Mouse (Mus musculus) MN1 (cell line): ENCODE measurements around the gene Ccdc51.

ENCODE experiments used
- DNase-seq: peaks from one replicate; pipeline ENCODE4 v3.0.0-alpha.2; 2016; ENCODE audit warnings: low spot score

The Ccdc51 gene

GRCm38 (mm10) chr9:109082124-109082800 lies at the start of gene Ccdc51, which contains the start of gene Tma7:
Gene Ccdc51 (plus strand): TSS chr9:109082493.
Gene Tma7 (minus strand): TSS chr9:109082587.
- DNase-seq = peak; percentile 88

- peak; percentile 75 for DNase-seq
Measured at GRCm38 (mm10) chr9:109038086-109038895, 44.0 kb upstream of the Ccdc51 start, which contains the start of gene Shisa5. Gene Shisa5 (plus strand): TSS chr9:109038565.

GRCm38 (mm10) chr9:109038901-109039364 lies 43.4 kb upstream of the Ccdc51 start:
- peak; percentile 35 for DNase-seq

GRCm38 (mm10) chr9:109039681-109040080 lies 42.6 kb upstream of the Ccdc51 start:
- no peak for DNase-seq

GRCm38 (mm10) chr9:109040216-109040615 lies 42.1 kb upstream of the Ccdc51 start:
- no peak for DNase-seq

- no peak for DNase-seq
Measured at GRCm38 (mm10) chr9:109040906-109041305, 41.4 kb upstream of the Ccdc51 start.

GRCm38 (mm10) chr9:109041351-109041750 lies 40.9 kb upstream of the Ccdc51 start:
- DNase-seq = no peak

- DNase-seq = peak; percentile 57
Measured at GRCm38 (mm10) chr9:109046306-109046705, 36.0 kb upstream of the Ccdc51 start.

GRCm38 (mm10) chr9:109049316-109049715 lies 33.0 kb upstream of the Ccdc51 start:
- DNase-seq = no peak

GRCm38 (mm10) chr9:109049996-109050673 lies 32.2 kb upstream of the Ccdc51 start:
- no peak for DNase-seq

- DNase-seq = no peak
Measured at GRCm38 (mm10) chr9:109050674-109050997, 31.7 kb upstream of the Ccdc51 start.

- DNase-seq = no peak
Measured at GRCm38 (mm10) chr9:109051011-109051501, 31.2 kb upstream of the Ccdc51 start.

- no peak for DNase-seq
Measured at GRCm38 (mm10) chr9:109051651-109052489, 30.4 kb upstream of the Ccdc51 start.

- no peak for DNase-seq
Measured at GRCm38 (mm10) chr9:109052490-109053260, 29.6 kb upstream of the Ccdc51 start.

- DNase-seq = no peak
Measured at GRCm38 (mm10) chr9:109053366-109053765, 28.9 kb upstream of the Ccdc51 start.

GRCm38 (mm10) chr9:109053851-109054250 lies 28.4 kb upstream of the Ccdc51 start:
- DNase-seq = no peak

- DNase-seq = peak; percentile 62
Measured at GRCm38 (mm10) chr9:109054712-109055111, 27.6 kb upstream of the Ccdc51 start.

GRCm38 (mm10) chr9:109055271-109056030 lies 26.8 kb upstream of the Ccdc51 start:
- no peak for DNase-seq

- DNase-seq = no peak
Measured at GRCm38 (mm10) chr9:109056081-109056690, 26.1 kb upstream of the Ccdc51 start.
